Mouse (Mus musculus) liver, postnatal 0 days (tissue): ENCODE measurements around the gene Coro2b. TPM values are rescaled to one million over a fixed set of nuclear protein-coding genes. Genes with fewer than 3 reads are reported as not detected.

ENCODE experiments used
- ATAC-seq: fragments of 200-750 bp; cut with Nextera tagmentation; 2 replicates; pipeline ENCODE4 v1.8.0; 2017; ENCODE audit warnings: mild to moderate bottlenecking, moderate library complexity
- DNase-seq: peaks from one replicate; pipeline ENCODE4 v3.0.0-alpha.2; 2016
- H3K27ac ChIP-seq: fragments of 300-500 bp; sonication (generic); 2 replicates; pipeline ENCODE4 v1.5.1; 2014; ENCODE audit warnings: antibody characterized with exemption, moderate library complexity, mild to moderate bottlenecking, low read depth
- H3K27me3 ChIP-seq: fragments of 300-500 bp; sonication (generic); 2 replicates; pipeline ENCODE4 v1.6.1; 2014; ENCODE audit warnings: low read length, control low read depth, mixed read lengths; ENCODE audit not compliant: insufficient read depth
- H3K36me3 ChIP-seq: fragments of 300-500 bp; sonication (generic); replicated peaks from 2 replicates; pipeline ENCODE4 v1.6.1; 2014; ENCODE audit warnings: mild to moderate bottlenecking, control low read depth, low read length, moderate library complexity, mixed read lengths; ENCODE audit not compliant: insufficient read depth
- H3K4me1 ChIP-seq: fragments of 300-500 bp; sonication (generic); 2 replicates; pipeline ENCODE4 v1.6.1; 2014; ENCODE audit warnings: antibody characterized with exemption, mild to moderate bottlenecking, control low read depth; ENCODE audit not compliant: insufficient read depth
- H3K4me2 ChIP-seq: fragments of 300-500 bp; sonication (generic); 2 replicates; pipeline ENCODE4 v1.6.1; 2014; ENCODE audit warnings: low read depth, mild to moderate bottlenecking, low read length, moderate library complexity, mixed read lengths
- H3K4me3 ChIP-seq: fragments of 300-500 bp; sonication (generic); 2 replicates; pipeline ENCODE4 v1.5.1; 2014; ENCODE audit warnings: low read depth, low read length
- H3K9ac ChIP-seq: fragments of 300-500 bp; sonication (generic); replicated peaks from 2 replicates; pipeline ENCODE4 v1.6.1; 2014; ENCODE audit warnings: mild to moderate bottlenecking, moderate library complexity
- H3K9me3 ChIP-seq: fragments of 300-500 bp; sonication (generic); 2 replicates; pipeline ENCODE4 v1.6.1; 2016; ENCODE audit warnings: mild to moderate bottlenecking, control low read depth, low read length, mixed read lengths
- CTCF ChIP-seq: sonication (generic); IDR thresholded peaks from 2 replicates; pipeline ENCODE4 v1.5.1; 2016; ENCODE audit warnings: antibody characterized with exemption, low read depth
- EP300 ChIP-seq: IDR thresholded peaks from 2 replicates; pipeline ENCODE4 v1.6.1; 2016; ENCODE audit warnings: antibody characterized with exemption, low read depth, mild to moderate bottlenecking
- WGBS: fragments of 180-500 bp; shearing (Covaris S2); extraction: QIAGEN DNeasy Blood & Tissue Kit; methylation state at CpG from one replicate; pipeline ENCODE4 v1.1.7; 2014; ENCODE audit not compliant: insufficient replicate concordance; 5-methylcytosine and 5-hydroxymethylcytosine counted together
- polyA plus RNA-seq: library from polyadenylated mRNA; unstranded; fragments of >200 nt; fragmentation: Nextera tagmentation; extraction: Ambion mirVana; gene quantifications from 2 replicates; pipeline ENCODE4 v1.2.1, GENCODE M21; 2015

Coro2b gene
- polyA plus RNA-seq = 0.87 and 0.89 TPM in 2 replicates

GRCm38 (mm10) chr9:62536655-62537631 is at the start of gene Coro2b:
Gene Coro2b, minus strand, starts transcription at chr9:62537044.
- ATAC-seq = peak; percentile 25; the same call in 1 of the 2 replicates
- H3K27ac ChIP-seq = no peak within 1 kb of the TSS
- H3K4me3 ChIP-seq = peak within 1 kb of the TSS; percentile 48
- no peaks in the 10 kb centered on the region for H3K9me3 ChIP-seq
- H3K27me3 ChIP-seq = peaks cover 24% of the 10 kb centered on the region
- H3K4me2 ChIP-seq = peak within 1 kb of the TSS; percentile 73
- 4% methylated on average over 37 of the region's 74 CpGs for WGBS
- H3K4me1 ChIP-seq = peaks cover 6% of the 10 kb centered on the region
- DNase-seq = peak; percentile 54
- TF ChIP-seq EP300 = no peak
- TF ChIP-seq CTCF = peak; percentile 42
- H3K9ac ChIP-seq = peak within 1 kb of the TSS; percentile 41
- no peaks in the 10 kb centered on the region for H3K36me3 ChIP-seq

- H3K4me3 ChIP-seq = no peak overlapping the region
- H3K4me2 ChIP-seq = no peak overlapping the region
- H3K9ac ChIP-seq = no peak overlapping the region
- H3K36me3 ChIP-seq = no peaks in the 10 kb centered on the region
- H3K27me3 ChIP-seq = no peaks in the 10 kb centered on the region
- DNase-seq (no peak), ATAC-seq (no peak)
- H3K4me1 ChIP-seq = no peaks in the 10 kb centered on the region
- H3K9me3 ChIP-seq = no peaks in the 10 kb centered on the region
- WGBS = 37% methylated on average over 1 of the region's 1 CpGs
- TF ChIP-seq CTCF (no peak), EP300 (no peak)
- no peak overlapping the region for H3K27ac ChIP-seq
Measured at GRCm38 (mm10) chr9:62577558-62577957, 40.7 kb upstream of the Coro2b start.

GRCm38 (mm10) chr9:62569121-62569520 is 32.3 kb upstream of the Coro2b start:
- WGBS = 76% methylated on average over 6 of the region's 6 CpGs
- TF ChIP-seq EP300 (no peak), CTCF (no peak)
- H3K27me3 ChIP-seq = no peaks in the 10 kb centered on the region
- H3K4me1 ChIP-seq = no peaks in the 10 kb centered on the region
- DNase-seq = no peak
- H3K36me3 ChIP-seq = no peaks in the 10 kb centered on the region
- H3K9ac ChIP-seq = no peak overlapping the region
- no peak overlapping the region for H3K27ac ChIP-seq
- H3K4me2 ChIP-seq = no peak overlapping the region
- no peak overlapping the region for H3K4me3 ChIP-seq
- no peaks in the 10 kb centered on the region for H3K9me3 ChIP-seq
- ATAC-seq = no peak

DNA sequence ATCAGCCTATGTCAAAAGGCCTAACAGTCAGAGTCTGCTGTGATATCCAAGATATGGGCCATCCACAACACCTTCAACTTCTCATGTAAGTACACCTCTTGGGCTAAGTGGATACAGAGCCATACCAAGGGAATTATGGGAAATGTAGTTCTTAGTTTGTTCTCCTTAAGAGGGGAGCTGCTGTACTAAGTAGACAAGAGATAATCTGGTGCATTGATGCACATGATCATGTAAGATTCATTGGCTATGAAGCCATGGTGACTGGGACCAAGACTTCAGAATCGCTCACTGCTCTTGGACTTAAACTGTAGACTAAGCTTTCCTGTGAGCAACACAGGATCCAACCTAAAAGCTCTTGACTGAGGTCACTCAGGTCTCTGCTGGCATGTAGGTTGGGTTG is 31.0 kb upstream of the Coro2b start:
- WGBS = 79% methylated on average over 1 of the region's 1 CpGs
- no peak for DNase-seq
- no peak for ATAC-seq

DNA sequence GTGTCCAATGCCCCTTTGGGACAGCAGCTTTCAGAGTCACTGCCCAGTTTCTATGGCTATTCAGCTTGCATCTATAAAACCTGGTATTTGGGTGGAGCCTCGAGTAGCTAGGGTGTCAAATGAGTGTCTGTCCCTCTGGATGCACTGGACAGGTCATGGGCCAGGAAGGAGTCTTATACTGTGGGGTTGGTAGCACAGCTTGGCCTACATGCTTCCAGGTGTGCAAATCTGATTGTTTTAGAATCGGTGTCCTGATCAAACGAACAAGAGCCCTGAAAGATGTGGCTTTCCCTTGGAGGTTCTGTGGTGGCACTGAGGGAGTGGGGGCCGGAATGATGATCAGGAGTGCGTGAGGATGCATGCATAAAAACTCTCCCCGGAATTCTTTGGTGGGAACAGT is 25.4 kb upstream of the Coro2b start:
- no peak overlapping the region for H3K9ac ChIP-seq
- H3K4me3 ChIP-seq = no peak overlapping the region
- 75% methylated on average over 6 of the region's 6 CpGs for WGBS
- H3K36me3 ChIP-seq = no peaks in the 10 kb centered on the region
- TF ChIP-seq EP300 = no peak
- no peak for TF ChIP-seq CTCF
- ATAC-seq (no peak), DNase-seq (no peak)
- H3K4me2 ChIP-seq = no peak overlapping the region
- H3K27ac ChIP-seq = no peak overlapping the region
- H3K4me1 ChIP-seq = no peaks in the 10 kb centered on the region
- H3K27me3 ChIP-seq = no peaks in the 10 kb centered on the region
- no peaks in the 10 kb centered on the region for H3K9me3 ChIP-seq

More for the DNA sequence above, 31.0 kb upstream of the Coro2b start:
- TF ChIP-seq CTCF (no peak), EP300 (no peak)
- no peak overlapping the region for H3K4me2 ChIP-seq
- no peak overlapping the region for H3K9ac ChIP-seq
- H3K9me3 ChIP-seq = no peaks in the 10 kb centered on the region
- no peaks in the 10 kb centered on the region for H3K27me3 ChIP-seq
- H3K4me3 ChIP-seq = no peak overlapping the region
- no peaks in the 10 kb centered on the region for H3K4me1 ChIP-seq
- H3K27ac ChIP-seq = no peak overlapping the region
- no peaks in the 10 kb centered on the region for H3K36me3 ChIP-seq

DNA sequence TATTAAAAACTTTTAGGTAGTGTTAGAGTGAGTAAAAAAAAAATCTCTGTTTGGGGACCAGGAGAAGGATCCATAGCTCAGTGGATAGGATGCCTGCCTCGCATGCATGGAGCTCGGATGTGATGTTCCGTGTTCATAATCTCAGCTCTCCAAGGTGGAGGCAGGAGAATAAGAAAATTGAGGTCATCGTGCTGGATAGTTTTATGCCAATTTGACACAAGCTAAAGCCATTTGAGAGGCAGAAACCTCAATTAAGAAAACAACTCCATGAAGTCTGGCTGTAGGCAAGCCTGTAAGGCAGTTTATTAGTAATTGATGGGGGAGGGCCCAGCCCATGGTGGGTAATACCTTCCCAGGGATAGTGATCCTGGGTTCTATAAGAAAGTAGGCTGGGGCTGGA is 23.6 kb upstream of the Coro2b start:
- no peaks in the 10 kb centered on the region for H3K27me3 ChIP-seq
- DNase-seq = no peak
- no peak for ATAC-seq
- no peaks in the 10 kb centered on the region for H3K36me3 ChIP-seq
- H3K9ac ChIP-seq = no peak overlapping the region
- H3K4me2 ChIP-seq = no peak overlapping the region
- no peak overlapping the region for H3K4me3 ChIP-seq
- WGBS = 83% methylated on average over 4 of the region's 4 CpGs
- H3K27ac ChIP-seq = no peak overlapping the region
- H3K4me1 ChIP-seq = no peaks in the 10 kb centered on the region
- no peak for TF ChIP-seq CTCF
- TF ChIP-seq EP300 = no peak
- no peaks in the 10 kb centered on the region for H3K9me3 ChIP-seq
